Mouse (Mus musculus): ENCODE data around the gene Tomm20.

GRCm38 (mm10) chr8:126913241-126914106, 32.2 kb downstream of the Tomm20 start:
- no peak for TF ChIP-seq CTCF (conservative IDR thresholded peaks at IDR 0.05; ENCODE audit: low read length)
- TF ChIP-seq NANOG (IDR thresholded peaks at IDR 0.05; ENCODE audit: borderline replicate concordance, low read length) = no peak
- no peak for TF ChIP-seq POU5F1 (IDR thresholded peaks at IDR 0.05; ENCODE audit: borderline replicate concordance, low read length)

Measured in E14TG2a.4 (cell line).